Mouse (Mus musculus): ENCODE measurements around the gene Gm49339. TPM values are rescaled to one million over a fixed set of nuclear protein-coding genes. Genes with fewer than 3 reads are reported as not detected.
"Not testable (repeated sequence)": the region's sequence is repeated elsewhere in the genome, so short reads cannot be mapped to it uniquely, and the experiment has no call there.

Gene Gm49339
- polyA plus RNA-seq (2012; rRNA removed) = 0.22 and 0.57 TPM in 2 replicates

DNA sequence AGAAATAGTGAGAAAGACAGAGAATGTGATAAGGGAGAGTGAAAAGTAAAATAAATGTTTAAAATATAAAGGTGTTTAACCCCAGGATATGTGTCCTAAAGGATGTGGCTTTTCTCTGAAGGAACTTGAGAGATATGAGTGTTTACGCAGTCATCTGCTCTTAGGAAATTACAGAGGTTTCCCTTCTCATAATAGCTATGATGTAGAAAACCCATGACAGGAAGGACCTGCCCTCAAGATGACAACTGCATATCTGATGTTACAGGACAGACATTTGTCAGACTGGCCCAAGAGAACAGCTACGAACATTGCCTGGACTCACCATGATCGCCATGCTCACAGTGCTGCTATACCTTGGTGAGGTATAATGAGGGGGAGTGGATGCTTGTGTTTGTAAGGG lies at the start of gene Gm49339, which contains the start of gene Lilr4b:
Gm49339 (plus strand) TSS at position 216 of the 400 bp plus-strand sequence.
Lilr4b (plus strand) TSS at position 236 of the 400 bp plus-strand sequence.
- H3K27me3 ChIP-seq (ENCODE audit: control insufficient read depth, insufficient read depth, low read length); H3K4me3 ChIP-seq (ENCODE audit: control insufficient read depth, low read depth, low read length); H3K36me3 ChIP-seq (ENCODE audit: control insufficient read depth, insufficient read depth, low read length); H3K27ac ChIP-seq (ENCODE audit: control insufficient read depth, insufficient read depth, low read depth, low read length); H3K4me1 ChIP-seq (ENCODE audit: control insufficient read depth, insufficient read depth, low read length): not testable (repeated sequence)

DNA sequence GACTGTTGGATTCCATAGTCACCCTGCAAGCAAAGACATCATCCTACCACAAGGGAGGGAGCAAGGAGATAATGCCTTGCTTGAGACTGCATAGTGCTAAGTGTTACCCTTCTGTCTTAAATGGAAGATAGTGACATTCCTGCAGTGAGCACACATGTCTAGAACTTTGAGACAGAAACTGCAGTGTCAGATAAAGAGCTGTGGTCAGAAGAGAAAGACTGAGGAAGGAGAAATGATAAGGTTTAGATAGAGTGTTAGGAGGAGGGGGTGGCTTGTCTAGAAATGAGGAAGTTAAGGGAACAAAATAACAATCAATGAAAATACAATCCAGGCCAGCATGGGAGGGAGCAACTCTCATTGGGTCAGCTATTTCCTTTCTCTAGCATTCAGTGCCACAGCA lies 47.5 kb upstream of the Gm49339 start:
- H3K27ac ChIP-seq (ENCODE audit: control insufficient read depth, insufficient read depth, low read depth, low read length) = no peak overlapping the region
- no peak for TF ChIP-seq POLR2A (IDR thresholded peaks at IDR 0.05; ENCODE audit: control insufficient read depth, low read depth, low read length)
- TF ChIP-seq CTCF (IDR thresholded peaks at IDR 0.05; ENCODE audit: control insufficient read depth, insufficient read depth, insufficient replicate concordance, low read depth, low read length) = no peak
- no peaks in the 10 kb centered on the region for H3K4me1 ChIP-seq (ENCODE audit: control insufficient read depth, insufficient read depth, low read length)
- no peaks in the 10 kb centered on the region for H3K27me3 ChIP-seq (ENCODE audit: control insufficient read depth, insufficient read depth, low read length)
- H3K36me3 ChIP-seq (ENCODE audit: control insufficient read depth, insufficient read depth, low read length) = no peaks in the 10 kb centered on the region
- no peak overlapping the region for H3K4me3 ChIP-seq (ENCODE audit: control insufficient read depth, low read depth, low read length)

DNA sequence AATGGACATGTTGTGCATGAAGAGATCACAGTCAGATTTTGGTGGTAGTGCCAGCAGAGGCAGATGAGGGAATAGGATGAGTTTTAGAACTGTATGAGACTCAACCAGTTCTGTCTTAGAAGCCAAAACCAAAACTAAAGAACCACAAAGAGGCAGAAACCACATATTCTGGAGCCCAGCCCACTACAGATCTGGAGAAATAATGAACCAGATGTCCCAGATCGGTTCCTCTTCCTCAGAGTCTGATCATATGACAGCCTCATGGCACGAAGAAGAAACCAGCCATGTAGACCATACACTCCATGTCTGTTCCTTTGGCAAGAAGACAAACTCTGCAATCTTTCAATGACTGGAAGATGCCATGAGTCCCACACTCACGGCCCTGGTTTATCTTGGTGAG lies 44.7 kb upstream of the Gm49339 start:
- Histone ChIP-seq H3K27ac (ENCODE audit: control insufficient read depth, insufficient read depth, low read depth, low read length) (no peak overlapping the region), H3K4me3 (ENCODE audit: control insufficient read depth, low read depth, low read length) (no peak overlapping the region), H3K27me3 (ENCODE audit: control insufficient read depth, insufficient read depth, low read length) (no peaks in the 10 kb centered on the region), H3K4me1 (ENCODE audit: control insufficient read depth, insufficient read depth, low read length) (no peaks in the 10 kb centered on the region), H3K36me3 (ENCODE audit: control insufficient read depth, insufficient read depth, low read length) (no peaks in the 10 kb centered on the region)
- no peak for TF ChIP-seq POLR2A (IDR thresholded peaks at IDR 0.05; ENCODE audit: control insufficient read depth, low read depth, low read length)
- TF ChIP-seq CTCF (IDR thresholded peaks at IDR 0.05; ENCODE audit: control insufficient read depth, insufficient read depth, insufficient replicate concordance, low read depth, low read length) = no peak

DNA sequence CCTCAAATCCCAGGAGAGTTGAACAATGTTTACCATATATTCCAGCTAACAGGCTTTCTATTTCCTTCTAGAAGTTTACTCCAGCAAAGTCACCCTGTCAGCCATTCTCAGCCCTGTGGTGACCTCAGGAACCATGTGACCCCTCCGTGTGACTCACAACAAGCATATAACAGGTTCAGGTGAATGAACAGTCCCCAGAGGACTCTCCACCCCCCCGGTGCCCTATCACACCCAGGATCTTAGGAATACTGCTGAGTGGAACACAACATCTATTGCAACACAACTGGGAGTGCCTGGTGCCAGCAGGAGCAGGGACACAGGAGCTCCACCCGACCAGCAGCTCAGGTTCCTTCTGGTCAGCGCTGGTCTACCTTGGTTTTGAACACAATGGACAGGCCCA lies 28.8 kb upstream of the Gm49339 start:
- Histone ChIP-seq H3K4me1 (ENCODE audit: control insufficient read depth, insufficient read depth, low read length) (no peaks in the 10 kb centered on the region), H3K36me3 (ENCODE audit: control insufficient read depth, insufficient read depth, low read length) (no peaks in the 10 kb centered on the region), H3K27ac (ENCODE audit: control insufficient read depth, insufficient read depth, low read depth, low read length) (no peak overlapping the region), H3K4me3 (ENCODE audit: control insufficient read depth, low read depth, low read length) (no peak overlapping the region), H3K27me3 (ENCODE audit: control insufficient read depth, insufficient read depth, low read length) (no peaks in the 10 kb centered on the region)
- TF ChIP-seq POLR2A (IDR thresholded peaks at IDR 0.05; ENCODE audit: control insufficient read depth, low read depth, low read length) = no peak
- no peak for TF ChIP-seq CTCF (IDR thresholded peaks at IDR 0.05; ENCODE audit: control insufficient read depth, insufficient read depth, insufficient replicate concordance, low read depth, low read length)

DNA sequence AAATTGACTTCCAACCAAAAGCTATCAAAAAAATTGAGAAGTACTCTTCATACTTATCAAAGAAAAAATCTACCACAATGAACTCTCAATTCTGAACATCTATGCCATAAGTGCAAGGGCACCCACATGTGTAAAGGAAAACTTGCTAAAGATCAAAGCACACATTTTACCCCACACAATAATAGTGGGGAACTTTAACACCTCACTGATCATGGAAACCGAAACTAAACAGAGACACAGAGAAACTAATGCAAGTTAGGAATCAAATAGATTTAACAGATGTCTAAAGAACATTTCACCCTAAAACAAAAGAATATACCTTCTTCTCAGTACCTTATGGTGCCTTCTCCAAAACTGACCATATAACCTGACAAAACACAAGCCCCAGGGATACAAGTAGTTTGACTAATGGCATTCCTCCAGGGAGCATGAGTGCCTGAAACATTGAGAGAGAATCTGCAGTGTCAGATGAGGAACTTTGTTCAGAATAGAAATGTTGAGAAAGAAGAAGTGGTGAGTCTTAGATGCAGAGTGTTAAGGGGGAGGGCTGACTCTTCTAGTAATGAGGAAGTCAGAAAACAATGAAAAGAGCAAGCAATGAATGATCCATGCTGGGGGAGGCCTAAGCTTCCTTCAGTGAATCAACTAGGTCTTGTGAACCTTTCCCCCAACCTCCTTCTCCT lies 26.7 kb upstream of the Gm49339 start:
- Histone ChIP-seq H3K27me3 (ENCODE audit: control insufficient read depth, insufficient read depth, low read length) (no peaks in the 10 kb centered on the region), H3K4me3 (ENCODE audit: control insufficient read depth, low read depth, low read length) (no peak overlapping the region), H3K36me3 (ENCODE audit: control insufficient read depth, insufficient read depth, low read length) (no peaks in the 10 kb centered on the region), H3K4me1 (ENCODE audit: control insufficient read depth, insufficient read depth, low read length) (no peaks in the 10 kb centered on the region), H3K27ac (ENCODE audit: control insufficient read depth, insufficient read depth, low read depth, low read length) (no peak overlapping the region)
- TF ChIP-seq CTCF (IDR thresholded peaks at IDR 0.05; ENCODE audit: control insufficient read depth, insufficient read depth, insufficient replicate concordance, low read depth, low read length) = no peak
- TF ChIP-seq POLR2A (IDR thresholded peaks at IDR 0.05; ENCODE audit: control insufficient read depth, low read depth, low read length) = no peak

DNA sequence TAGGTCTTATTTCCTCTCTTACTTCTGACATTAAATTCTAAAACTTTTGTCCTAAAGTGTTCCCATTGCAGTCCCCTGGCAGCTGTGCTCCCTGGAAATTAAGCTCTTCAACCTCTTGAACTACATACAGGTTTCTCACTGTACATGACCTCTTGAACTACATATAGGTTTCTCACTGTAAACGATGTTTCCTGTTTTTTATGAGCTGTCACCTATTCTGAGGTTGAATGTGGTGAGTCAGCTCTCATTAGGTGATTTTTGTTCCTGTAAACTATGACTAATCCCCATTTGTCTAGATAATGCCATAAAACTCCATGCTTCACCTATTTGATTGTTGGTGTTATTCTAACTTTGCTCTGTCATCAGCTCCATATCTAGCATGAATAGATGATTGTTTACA lies 26.0 kb upstream of the Gm49339 start:
- H3K27me3 ChIP-seq (ENCODE audit: control insufficient read depth, insufficient read depth, low read length) = no peaks in the 10 kb centered on the region
- TF ChIP-seq CTCF (IDR thresholded peaks at IDR 0.05; ENCODE audit: control insufficient read depth, insufficient read depth, insufficient replicate concordance, low read depth, low read length) (no peak), POLR2A (IDR thresholded peaks at IDR 0.05; ENCODE audit: control insufficient read depth, low read depth, low read length) (no peak)
- H3K27ac ChIP-seq (ENCODE audit: control insufficient read depth, insufficient read depth, low read depth, low read length) = no peak overlapping the region
- H3K4me3 ChIP-seq (ENCODE audit: control insufficient read depth, low read depth, low read length) = no peak overlapping the region
- H3K4me1 ChIP-seq (ENCODE audit: control insufficient read depth, insufficient read depth, low read length) = no peaks in the 10 kb centered on the region
- H3K36me3 ChIP-seq (ENCODE audit: control insufficient read depth, insufficient read depth, low read length) = no peaks in the 10 kb centered on the region

DNA sequence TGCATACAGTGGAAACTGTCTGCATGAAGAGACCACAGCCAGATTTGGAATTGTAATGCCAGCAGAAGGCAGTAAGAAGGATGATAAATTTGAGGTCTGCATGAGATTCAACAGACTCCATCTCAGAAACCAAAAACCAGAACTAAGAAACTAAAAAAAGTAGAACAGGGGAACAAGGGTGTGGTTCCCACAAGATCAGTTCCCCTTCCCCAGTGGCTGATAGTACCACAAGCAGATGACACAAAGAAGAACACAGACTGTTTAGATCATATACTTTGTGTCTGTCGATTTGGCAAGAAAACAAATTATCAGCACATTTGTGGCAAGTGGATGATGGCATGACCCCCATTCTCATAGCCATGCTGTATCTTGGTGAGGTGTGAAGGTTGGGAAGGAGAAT lies 24.6 kb upstream of the Gm49339 start:
- no peak for TF ChIP-seq CTCF (IDR thresholded peaks at IDR 0.05; ENCODE audit: control insufficient read depth, insufficient read depth, insufficient replicate concordance, low read depth, low read length)
- no peak for TF ChIP-seq POLR2A (IDR thresholded peaks at IDR 0.05; ENCODE audit: control insufficient read depth, low read depth, low read length)
- H3K4me1 ChIP-seq (ENCODE audit: control insufficient read depth, insufficient read depth, low read length) = no peaks in the 10 kb centered on the region
- H3K4me3 ChIP-seq (ENCODE audit: control insufficient read depth, low read depth, low read length) = no peak overlapping the region
- no peaks in the 10 kb centered on the region for H3K27me3 ChIP-seq (ENCODE audit: control insufficient read depth, insufficient read depth, low read length)
- no peaks in the 10 kb centered on the region for H3K36me3 ChIP-seq (ENCODE audit: control insufficient read depth, insufficient read depth, low read length)
- no peak overlapping the region for H3K27ac ChIP-seq (ENCODE audit: control insufficient read depth, insufficient read depth, low read depth, low read length)

DNA sequence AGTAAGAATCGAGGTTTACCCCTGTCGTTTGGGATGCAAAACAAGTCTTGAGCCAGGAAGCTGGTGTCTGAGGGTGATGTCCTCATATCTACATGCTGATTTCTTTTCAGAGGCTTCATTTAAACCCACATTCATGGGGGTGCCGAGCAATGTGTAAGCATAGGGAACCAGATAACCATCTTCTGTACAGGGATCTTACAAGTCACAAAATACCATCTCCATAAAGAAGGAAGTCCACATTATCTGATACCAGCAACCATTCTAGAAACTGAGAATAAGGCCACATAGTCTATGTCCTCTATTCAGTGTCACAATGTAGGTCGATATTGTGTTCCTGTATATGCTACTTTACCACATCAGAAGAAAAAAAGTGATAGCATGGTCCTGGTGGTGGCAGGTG lies 24.0 kb upstream of the Gm49339 start:
- no peak overlapping the region for H3K4me3 ChIP-seq (ENCODE audit: control insufficient read depth, low read depth, low read length)
- no peaks in the 10 kb centered on the region for H3K4me1 ChIP-seq (ENCODE audit: control insufficient read depth, insufficient read depth, low read length)
- TF ChIP-seq CTCF (IDR thresholded peaks at IDR 0.05; ENCODE audit: control insufficient read depth, insufficient read depth, insufficient replicate concordance, low read depth, low read length) (no peak), POLR2A (IDR thresholded peaks at IDR 0.05; ENCODE audit: control insufficient read depth, low read depth, low read length) (no peak)
- no peak overlapping the region for H3K27ac ChIP-seq (ENCODE audit: control insufficient read depth, insufficient read depth, low read depth, low read length)
- no peaks in the 10 kb centered on the region for H3K27me3 ChIP-seq (ENCODE audit: control insufficient read depth, insufficient read depth, low read length)
- no peaks in the 10 kb centered on the region for H3K36me3 ChIP-seq (ENCODE audit: control insufficient read depth, insufficient read depth, low read length)

DNA sequence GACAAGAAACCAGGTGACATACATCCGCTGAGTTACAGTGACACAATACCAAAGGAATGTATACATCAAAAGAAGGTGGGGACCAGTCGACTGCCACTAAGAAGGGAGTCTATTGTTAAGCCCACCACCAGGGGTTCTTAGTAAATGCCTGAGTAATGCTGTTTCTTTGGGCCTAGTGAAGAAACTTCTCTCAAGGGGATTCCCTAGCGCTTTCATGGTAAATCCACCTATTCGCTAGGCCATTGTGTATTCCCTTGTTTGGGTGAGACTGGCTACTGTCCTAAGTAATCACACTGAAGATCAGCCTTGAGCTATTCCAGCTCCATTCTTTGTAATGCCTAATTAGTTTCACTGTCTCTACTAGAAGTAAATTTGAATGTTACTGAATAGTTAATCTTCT lies 16.6 kb upstream of the Gm49339 start:
- not testable (repeated sequence) for H3K4me3 ChIP-seq (ENCODE audit: control insufficient read depth, low read depth, low read length); H3K27me3 ChIP-seq (ENCODE audit: control insufficient read depth, insufficient read depth, low read length); H3K36me3 ChIP-seq (ENCODE audit: control insufficient read depth, insufficient read depth, low read length); H3K27ac ChIP-seq (ENCODE audit: control insufficient read depth, insufficient read depth, low read depth, low read length); H3K4me1 ChIP-seq (ENCODE audit: control insufficient read depth, insufficient read depth, low read length)

DNA sequence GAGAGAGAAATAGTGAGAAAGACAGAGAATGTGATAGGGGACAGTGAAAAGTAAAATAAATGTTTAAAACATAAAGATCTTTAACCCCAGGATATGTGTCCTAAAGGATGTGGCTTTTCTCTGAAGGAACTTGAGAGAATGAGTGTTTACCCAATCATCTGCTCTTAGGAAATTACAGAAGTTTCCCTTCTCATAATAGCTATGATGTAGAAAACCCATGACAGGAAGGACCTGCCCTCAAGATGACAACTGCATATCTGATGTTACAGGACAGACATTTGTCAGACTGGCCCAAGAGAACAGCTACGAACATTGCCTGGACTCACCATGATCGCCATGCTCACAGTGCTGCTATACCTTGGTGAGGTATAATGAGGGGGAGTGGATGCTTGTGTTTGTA lies 10.3 kb downstream of the Gm49339 start, which contains the start of gene Lilrb4a:
Lilrb4a (plus strand) TSS at position 266 of the 400 bp plus-strand sequence.
- H3K4me1 ChIP-seq (ENCODE audit: control insufficient read depth, insufficient read depth, low read length); H3K27me3 ChIP-seq (ENCODE audit: control insufficient read depth, insufficient read depth, low read length); H3K27ac ChIP-seq (ENCODE audit: control insufficient read depth, insufficient read depth, low read depth, low read length); H3K4me3 ChIP-seq (ENCODE audit: control insufficient read depth, low read depth, low read length); H3K36me3 ChIP-seq (ENCODE audit: control insufficient read depth, insufficient read depth, low read length): not testable (repeated sequence)

Data from testis, adult 2 months (tissue).